Mouse (Mus musculus) intestine, embryonic 15.5 days (tissue): ENCODE measurements around the gene Unc5b. TPM values are rescaled to one million over a fixed set of nuclear protein-coding genes. Genes with fewer than 3 reads are reported as not detected.

ENCODE experiments used
- ATAC-seq: fragments of 200-750 bp; cut with Nextera tagmentation; 2 replicates; pipeline ENCODE4 v1.8.0; 2017; ENCODE audit warnings: moderate TSS enrichment, moderate library complexity
- H3K27ac ChIP-seq: fragments of 300-500 bp; sonication (generic); 2 replicates; pipeline ENCODE4 v1.5.1; 2015; ENCODE audit warnings: mild to moderate bottlenecking, inconsistent platforms
- H3K27me3 ChIP-seq: fragments of 300-500 bp; sonication (generic); replicated peaks from 2 replicates; pipeline ENCODE4 v1.6.1; 2015; ENCODE audit warnings: inconsistent platforms
- H3K36me3 ChIP-seq: fragments of 300-500 bp; sonication (generic); 2 replicates; pipeline ENCODE4 v1.6.1; 2015; ENCODE audit warnings: inconsistent platforms
- H3K4me1 ChIP-seq: fragments of 300-500 bp; sonication (generic); replicated peaks from 2 replicates; pipeline ENCODE4 v1.6.1; 2015; ENCODE audit warnings: inconsistent platforms
- H3K4me2 ChIP-seq: fragments of 300-500 bp; sonication (generic); replicated peaks from 2 replicates; pipeline ENCODE4 v1.6.1; 2015; ENCODE audit warnings: mild to moderate bottlenecking, inconsistent platforms
- H3K4me3 ChIP-seq: fragments of 300-500 bp; sonication (generic); replicated peaks from 2 replicates; pipeline ENCODE4 v1.5.1; 2015; ENCODE audit warnings: inconsistent platforms
- H3K9ac ChIP-seq: fragments of 300-500 bp; sonication (generic); 2 replicates; pipeline ENCODE4 v1.6.1; 2015; ENCODE audit warnings: inconsistent platforms
- H3K9me3 ChIP-seq: fragments of 300-500 bp; sonication (generic); 2 replicates; pipeline ENCODE4 v1.6.1; 2016; ENCODE audit warnings: inconsistent platforms
- WGBS: fragments of 180-500 bp; shearing (Covaris S2); methylation state at CpG from one replicate; pipeline ENCODE4 v1.1.7; 2015; 5-methylcytosine and 5-hydroxymethylcytosine counted together
- polyA plus RNA-seq: library from polyadenylated mRNA; unstranded; fragments of >200 nt; fragmentation: Nextera tagmentation; extraction: Ambion mirVana; gene quantifications from 2 replicates; pipeline ENCODE4 v1.2.1, GENCODE M21; 2015

Gene Unc5b
- polyA plus RNA-seq, 1 experiment from 2014 or later, result 4.6 TPM

DNA sequence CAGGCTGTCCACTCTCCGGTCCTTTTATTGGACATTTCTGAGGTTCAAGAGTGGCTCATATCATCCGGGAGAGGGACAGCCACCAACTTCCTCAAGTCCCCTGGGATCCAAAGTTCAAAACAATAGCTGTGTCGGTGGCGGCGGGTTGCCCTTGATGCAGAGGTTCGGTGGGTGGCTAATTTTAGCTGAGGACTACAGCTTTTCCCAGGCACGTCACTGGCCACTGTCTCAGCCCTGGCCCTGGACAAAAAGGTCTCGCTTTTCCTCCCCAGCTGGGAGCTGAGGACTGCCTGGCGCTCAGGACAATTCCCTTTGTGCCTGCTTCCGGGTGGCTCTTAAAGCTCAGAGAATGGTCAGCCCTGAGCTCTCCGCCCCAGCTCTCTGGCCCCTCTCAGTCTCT, 38.5 kb downstream of the Unc5b start:
- Histone ChIP-seq H3K27me3 (no peaks in the 10 kb centered on the region), H3K9me3 (no peaks in the 10 kb centered on the region), H3K36me3 (no peaks in the 10 kb centered on the region), H3K4me1 (peaks cover 37% of the 10 kb centered on the region), H3K4me2 (peak overlapping the region; percentile 6; the same call in 1 of the 2 replicates), H3K27ac (no peak overlapping the region), H3K4me3 (no peak overlapping the region), H3K9ac (no peak overlapping the region)
- WGBS, result 36% methylated on average over 11 of the region's 11 CpGs
- peak; percentile 29 for ATAC-seq

- Histone ChIP-seq H3K4me1 (peaks cover 36% of the 10 kb centered on the region), H3K27ac (0 out of 2 replicates have a peak overlapping the region, but pooled peaks have one; percentile 17), H3K36me3 (no peaks in the 10 kb centered on the region), H3K4me3 (no peak overlapping the region), H3K9ac (no peak overlapping the region), H3K27me3 (no peaks in the 10 kb centered on the region), H3K9me3 (no peaks in the 10 kb centered on the region), H3K4me2 (0 out of 2 replicates have a peak overlapping the region, but pooled peaks have one; percentile 6)
- peak; percentile 10 for ATAC-seq
- WGBS, result 26% methylated on average over 10 of the region's 10 CpGs
Measured at GRCm38 (mm10) chr10:60792365-60792764, 39.0 kb downstream of the Unc5b start.

DNA sequence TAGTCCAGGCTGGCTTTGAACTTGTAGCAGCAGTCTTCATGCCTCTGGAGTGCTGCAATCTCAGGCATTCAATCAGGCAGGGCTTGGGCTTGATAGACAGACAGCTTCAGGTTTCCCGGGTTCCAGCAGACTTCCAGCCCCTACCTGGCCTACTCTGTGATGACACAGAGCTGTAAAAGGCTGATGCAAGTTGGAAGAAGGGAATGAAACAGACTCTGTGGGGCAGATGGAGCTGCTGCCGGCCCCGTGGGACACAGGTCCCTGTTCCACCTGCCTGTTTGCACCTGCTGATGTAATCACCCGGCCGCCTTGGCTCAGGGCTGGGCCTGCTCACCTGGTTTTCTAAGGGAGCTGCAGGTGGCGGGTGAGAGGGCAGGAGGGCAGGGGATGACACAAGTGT, 40.5 kb downstream of the Unc5b start:
- H3K4me2 ChIP-seq, result no peak overlapping the region
- WGBS, result 69% methylated on average over 6 of the region's 6 CpGs
- no peak for ATAC-seq

DNA sequence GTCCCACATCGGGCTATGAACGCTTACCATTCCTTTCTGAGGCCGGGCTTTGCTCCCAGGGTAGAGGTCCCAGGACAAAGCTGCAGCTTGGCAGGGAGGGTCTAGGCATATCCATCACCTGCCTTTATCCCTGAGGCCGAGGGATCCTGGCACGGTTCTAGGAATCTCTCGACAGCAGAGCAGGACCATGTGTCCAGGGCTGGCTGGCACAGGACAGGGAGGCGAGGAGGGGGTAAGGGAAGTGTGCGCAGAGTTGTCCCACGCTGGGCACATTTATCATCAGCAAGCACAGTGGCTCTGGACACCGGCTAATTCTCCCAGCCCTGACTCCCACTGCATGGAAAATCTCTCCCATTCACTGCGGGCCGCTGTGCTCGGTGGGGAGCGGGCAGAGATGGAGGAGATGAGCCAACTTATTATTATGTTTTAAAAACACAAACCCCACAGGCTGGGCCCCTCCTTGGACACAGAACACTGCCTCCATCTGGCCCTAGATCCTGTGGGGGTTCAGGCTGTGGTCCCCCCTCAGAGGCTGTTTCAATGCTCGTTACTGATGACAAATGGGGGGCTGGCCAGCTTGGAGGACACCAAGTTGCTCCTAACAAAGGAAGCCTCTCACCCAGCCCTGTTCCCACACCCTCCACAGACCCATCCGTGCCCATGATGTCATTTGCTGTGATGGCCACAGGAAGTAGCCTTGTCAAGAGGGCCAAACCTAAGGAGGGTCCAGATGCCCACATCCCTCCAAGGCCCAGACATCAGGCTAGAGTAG, 43.9 kb downstream of the Unc5b start:
- Histone ChIP-seq H3K4me1 (peaks cover 7% of the 10 kb centered on the region), H3K9me3 (no peaks in the 10 kb centered on the region), H3K4me2 (no peak overlapping the region), H3K4me3 (no peak overlapping the region), H3K9ac (no peak overlapping the region), H3K27me3 (no peaks in the 10 kb centered on the region), H3K36me3 (no peaks in the 10 kb centered on the region), H3K27ac (no peak overlapping the region)
- ATAC-seq, result no peak
- 68% methylated on average over 16 of the region's 16 CpGs for WGBS

More for the DNA sequence above, 40.5 kb downstream of the Unc5b start:
- no peak overlapping the region for H3K4me3 ChIP-seq
- no peak overlapping the region for H3K27ac ChIP-seq
- no peaks in the 10 kb centered on the region for H3K36me3 ChIP-seq
- H3K27me3 ChIP-seq, result no peaks in the 10 kb centered on the region
- H3K4me1 ChIP-seq, result peaks cover 30% of the 10 kb centered on the region
- H3K9ac ChIP-seq, result no peak overlapping the region
- H3K9me3 ChIP-seq, result no peaks in the 10 kb centered on the region

DNA sequence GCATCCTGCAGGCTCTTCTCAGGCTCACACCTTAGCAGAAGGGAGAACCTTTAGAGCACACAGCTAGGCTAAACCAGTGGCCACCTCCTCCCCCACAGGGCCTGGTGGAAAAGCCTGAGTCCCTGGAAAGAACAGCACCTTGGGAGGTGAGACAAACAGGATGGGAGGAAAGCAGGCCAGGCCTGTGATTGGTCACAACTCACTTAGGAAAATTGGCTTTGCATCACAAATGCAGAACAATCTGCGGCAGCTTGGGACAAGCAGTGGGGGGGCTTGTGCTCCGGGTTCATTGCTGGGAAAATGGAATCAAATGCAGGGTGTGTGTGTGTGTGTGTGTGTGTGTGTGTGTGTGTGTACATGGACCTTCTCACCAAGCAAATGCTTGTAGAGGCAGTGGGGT, 47.8 kb downstream of the Unc5b start:
- H3K4me3 ChIP-seq, result no peak overlapping the region
- no peak overlapping the region for H3K27ac ChIP-seq
- H3K4me1 ChIP-seq, result peaks cover 4% of the 10 kb centered on the region; the same call in 1 of the 2 replicates
- H3K27me3 ChIP-seq, result no peaks in the 10 kb centered on the region
- ATAC-seq, result no peak
- WGBS, result 57% methylated on average over 2 of the region's 2 CpGs
- no peak overlapping the region for H3K4me2 ChIP-seq
- H3K36me3 ChIP-seq, result no peaks in the 10 kb centered on the region
- no peak overlapping the region for H3K9ac ChIP-seq
- H3K9me3 ChIP-seq, result no peaks in the 10 kb centered on the region

GRCm38 (mm10) chr10:60779628-60780027, 51.8 kb downstream of the Unc5b start:
- no peak overlapping the region for H3K4me2 ChIP-seq
- peaks cover 4% of the 10 kb centered on the region; the same call in 1 of the 2 replicates for H3K4me1 ChIP-seq
- H3K27me3 ChIP-seq, result no peaks in the 10 kb centered on the region
- no peak overlapping the region for H3K9ac ChIP-seq
- H3K27ac ChIP-seq, result no peak overlapping the region
- no peaks in the 10 kb centered on the region for H3K36me3 ChIP-seq
- peak; percentile 72 for ATAC-seq
- WGBS, result 11% methylated on average over 9 of the region's 9 CpGs
- H3K9me3 ChIP-seq, result no peaks in the 10 kb centered on the region
- H3K4me3 ChIP-seq, result no peak overlapping the region

DNA sequence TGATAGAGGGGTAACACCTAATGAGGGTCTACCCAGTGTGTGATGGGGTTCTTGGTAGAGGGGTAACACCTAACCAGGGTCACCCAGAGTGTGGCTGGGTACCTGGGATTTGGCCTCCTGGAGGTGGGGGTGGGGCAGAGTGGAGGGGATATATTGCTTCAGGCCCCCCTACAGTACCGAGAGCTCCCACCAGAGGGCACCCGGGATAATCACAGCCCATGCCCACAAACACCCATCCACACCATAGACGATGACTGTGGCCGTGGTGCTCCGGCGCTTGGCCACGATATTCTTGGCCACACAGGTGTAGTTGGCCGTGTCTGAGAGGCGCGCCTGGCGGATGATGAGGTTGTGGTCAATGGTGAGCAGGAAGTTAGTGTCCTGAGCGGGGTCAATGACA, 52.8 kb downstream of the Unc5b start:
- H3K9me3 ChIP-seq, result no peaks in the 10 kb centered on the region
- H3K27ac ChIP-seq, result no peak overlapping the region
- H3K4me3 ChIP-seq, result no peak overlapping the region
- 64% methylated on average over 12 of the region's 12 CpGs for WGBS
- ATAC-seq, result no peak
- H3K27me3 ChIP-seq, result no peaks in the 10 kb centered on the region
- no peak overlapping the region for H3K4me2 ChIP-seq
- no peak overlapping the region for H3K9ac ChIP-seq
- H3K36me3 ChIP-seq, result no peaks in the 10 kb centered on the region
- peaks cover 4% of the 10 kb centered on the region; the same call in 1 of the 2 replicates for H3K4me1 ChIP-seq

DNA sequence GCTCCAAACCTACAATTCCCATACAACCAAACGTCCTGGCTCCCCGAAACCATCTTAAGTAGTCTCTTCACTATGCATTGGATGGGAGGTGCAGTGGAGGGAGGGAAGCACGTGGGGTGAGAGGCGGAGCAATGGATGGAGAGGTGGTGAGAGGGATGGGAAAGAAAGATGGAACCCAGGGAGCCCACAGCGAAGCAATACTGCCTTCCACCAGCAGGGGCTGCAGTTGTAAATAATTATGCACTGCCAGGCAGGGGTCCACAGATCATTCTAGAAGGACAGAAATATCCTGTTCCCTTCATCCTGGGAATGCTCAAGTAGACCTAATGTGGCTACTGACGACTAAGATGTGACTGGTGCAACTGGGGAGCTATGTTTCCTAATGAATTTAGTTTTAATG, 55.9 kb downstream of the Unc5b start:
- Histone ChIP-seq H3K36me3 (no peaks in the 10 kb centered on the region), H3K9me3 (no peaks in the 10 kb centered on the region), H3K27ac (no peak overlapping the region), H3K4me3 (no peak overlapping the region), H3K9ac (no peak overlapping the region), H3K4me2 (no peak overlapping the region), H3K4me1 (peaks cover 4% of the 10 kb centered on the region; the same call in 1 of the 2 replicates), H3K27me3 (no peaks in the 10 kb centered on the region)
- WGBS, result 78% methylated on average over 6 of the region's 6 CpGs
- ATAC-seq, result no peak

GRCm38 (mm10) chr10:60774616-60775015, 56.8 kb downstream of the Unc5b start:
- no peak overlapping the region for H3K4me3 ChIP-seq
- no peaks in the 10 kb centered on the region for H3K36me3 ChIP-seq
- H3K9me3 ChIP-seq, result no peaks in the 10 kb centered on the region
- no peaks in the 10 kb centered on the region for H3K27me3 ChIP-seq
- H3K27ac ChIP-seq, result no peak overlapping the region
- no peak overlapping the region for H3K4me2 ChIP-seq
- 92% methylated on average over 13 of the region's 13 CpGs for WGBS
- ATAC-seq, result no peak
- no peak overlapping the region for H3K9ac ChIP-seq
- no peaks in the 10 kb centered on the region for H3K4me1 ChIP-seq

DNA sequence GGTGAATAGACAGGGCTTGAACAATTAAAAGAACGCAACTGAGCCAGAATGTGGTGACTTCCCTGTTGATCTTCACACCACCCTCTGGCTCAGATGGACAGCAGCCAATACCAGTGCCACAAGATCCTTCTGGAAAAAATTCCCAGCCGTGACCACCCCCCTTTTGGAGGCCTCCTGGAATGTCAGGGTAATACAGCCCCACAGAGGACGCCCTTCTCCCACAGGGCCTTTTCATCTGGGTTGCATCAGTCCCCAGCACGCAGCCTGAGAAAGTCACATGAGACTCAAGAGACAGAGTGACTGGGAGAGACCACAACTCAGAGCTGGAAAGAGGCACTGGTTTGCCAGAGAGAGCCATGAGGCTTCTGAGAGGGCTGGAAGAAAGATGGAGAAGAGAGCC, 60.5 kb downstream of the Unc5b start:
- H3K9me3 ChIP-seq, result no peaks in the 10 kb centered on the region
- 66% methylated on average over 4 of the region's 4 CpGs for WGBS
- no peak overlapping the region for H3K4me3 ChIP-seq
- peaks cover 5% of the 10 kb centered on the region; the same call in 1 of the 2 replicates for H3K4me1 ChIP-seq
- H3K27ac ChIP-seq, result no peak overlapping the region
- H3K9ac ChIP-seq, result no peak overlapping the region
- H3K4me2 ChIP-seq, result no peak overlapping the region
- ATAC-seq, result no peak
- no peaks in the 10 kb centered on the region for H3K27me3 ChIP-seq
- H3K36me3 ChIP-seq, result no peaks in the 10 kb centered on the region

DNA sequence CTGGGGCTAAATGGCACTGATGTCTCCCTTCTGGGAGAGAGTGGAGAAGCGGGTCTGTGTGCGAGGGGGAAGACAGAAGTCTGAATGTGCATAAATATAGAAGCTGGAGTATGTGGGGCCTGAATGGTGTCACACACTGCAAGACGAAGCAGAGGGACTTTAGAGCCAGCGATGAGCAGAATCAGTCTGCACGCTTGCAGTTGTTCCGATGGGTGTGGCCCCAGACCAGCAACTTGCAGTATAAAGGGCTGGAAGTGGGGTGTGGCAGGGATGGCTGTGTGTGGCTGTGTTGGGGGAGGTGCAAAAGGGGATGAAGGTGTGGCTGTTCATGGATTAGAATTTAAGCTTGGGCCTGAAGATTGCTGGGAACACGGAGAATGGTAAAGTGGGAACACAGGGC, 62.8 kb downstream of the Unc5b start:
- Histone ChIP-seq H3K27ac (0 out of 2 replicates have a peak overlapping the region, but pooled peaks have one; percentile 32), H3K27me3 (no peaks in the 10 kb centered on the region), H3K4me3 (no peak overlapping the region), H3K9me3 (no peaks in the 10 kb centered on the region), H3K4me2 (no peak overlapping the region), H3K36me3 (no peaks in the 10 kb centered on the region), H3K9ac (no peak overlapping the region), H3K4me1 (peaks cover 5% of the 10 kb centered on the region; the same call in 1 of the 2 replicates)
- WGBS, result 80% methylated on average over 7 of the region's 7 CpGs
- ATAC-seq, result peak; percentile 68

GRCm38 (mm10) chr10:60767400-60767799, 64.0 kb downstream of the Unc5b start:
- H3K9ac ChIP-seq, result no peak overlapping the region
- H3K27me3 ChIP-seq, result no peaks in the 10 kb centered on the region
- H3K36me3 ChIP-seq, result no peaks in the 10 kb centered on the region
- ATAC-seq, result peak; percentile 83
- WGBS, result 66% methylated on average over 7 of the region's 7 CpGs
- no peak overlapping the region for H3K4me2 ChIP-seq
- H3K9me3 ChIP-seq, result no peaks in the 10 kb centered on the region
- H3K27ac ChIP-seq, result no peak overlapping the region
- peaks cover 5% of the 10 kb centered on the region; the same call in 1 of the 2 replicates for H3K4me1 ChIP-seq
- H3K4me3 ChIP-seq, result no peak overlapping the region

DNA sequence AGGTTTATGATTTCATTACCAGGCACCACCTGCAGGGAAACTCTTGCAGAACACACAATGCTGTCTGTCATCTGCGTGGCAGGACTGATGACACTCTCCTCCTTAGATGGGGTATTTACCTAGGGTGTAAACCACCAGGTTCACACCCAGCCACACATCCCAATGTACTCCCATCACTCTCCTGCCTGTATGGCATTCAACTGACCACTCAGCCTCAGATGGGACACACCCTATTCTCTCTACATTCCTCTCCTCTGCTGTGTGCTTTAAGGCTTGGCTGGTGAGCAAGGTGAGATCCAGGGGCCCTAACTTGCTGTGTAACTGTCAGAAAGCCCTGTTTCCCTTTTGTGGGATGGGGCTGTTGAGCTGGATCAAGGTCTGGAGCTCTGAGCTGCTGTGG, 69.3 kb downstream of the Unc5b start:
- 72% methylated on average over 1 of the region's 1 CpGs for WGBS
- H3K36me3 ChIP-seq, result no peaks in the 10 kb centered on the region
- ATAC-seq, result peak; percentile 52

More for the DNA sequence above, 69.3 kb downstream of the Unc5b start:
- Histone ChIP-seq H3K4me2 (no peak overlapping the region), H3K9me3 (no peaks in the 10 kb centered on the region), H3K9ac (no peak overlapping the region), H3K4me3 (no peak overlapping the region), H3K4me1 (no peaks in the 10 kb centered on the region; the same call in 1 of the 2 replicates), H3K27ac (no peak overlapping the region), H3K27me3 (no peaks in the 10 kb centered on the region)
